Mouse (Mus musculus) bone marrow macrophage, adult 2 months (primary cell): ENCODE data around the gene Fhit.

Source experiments
- CTCF ChIP-seq: IDR thresholded peaks from 2 replicates; pipeline ENCODE4 v1.5.1; 2012; ENCODE audit warnings: low read depth, mild to moderate bottlenecking, low read length, moderate library complexity
- POLR2A ChIP-seq: IDR thresholded peaks from 2 replicates; pipeline ENCODE4 v1.6.1; 2012; ENCODE audit warnings: mild to moderate bottlenecking, low read depth, low read length, borderline replicate concordance

GRCm38 (mm10) chr14:10630831-10631360 lies 530.9 kb downstream of the Fhit start:
- TF ChIP-seq POLR2A = no peak
- TF ChIP-seq CTCF = no peak
